Mouse (Mus musculus) cerebellum, postnatal 10 days (tissue): ENCODE measurements at regions not wholly inside any gene's neighbourhood (a gene's known extent, or its start where the extent isn't known, plus 50 kb on each side); places are given as distances from the start of the nearest gene placed in this dataset.

Experiments
- DNase-seq, 2 experiments: peaks; one replicate each; pipeline ENCODE4 v3.0.0; 2021; ENCODE audit warnings: mixed read lengths in 2 of 2

- DNase-seq = no peak
These were observed 76.3 kb upstream of the Pkdcc start for GRCm38 (mm10) chr17:83138493-83139417.

- no peak for DNase-seq
These were observed 66.6 kb upstream of the Pkdcc start for GRCm38 (mm10) chr17:83148371-83148929.

- DNase-seq = peak; percentile 76 to 81
These were observed 65.8 kb upstream of the Pkdcc start for GRCm38 (mm10) chr17:83149336-83149735.

GRCm38 (mm10) chr17:83155106-83155505 lies 60.0 kb upstream of the Pkdcc start:
- DNase-seq = no peak

GRCm38 (mm10) chr17:83156682-83157081 lies 58.4 kb upstream of the Pkdcc start:
- no peak for DNase-seq

- DNase-seq = no peak
These were observed 57.0 kb upstream of the Pkdcc start for GRCm38 (mm10) chr17:83158053-83158452.

- DNase-seq = no peak
These were observed 56.4 kb upstream of the Pkdcc start for GRCm38 (mm10) chr17:83158652-83159051.

GRCm38 (mm10) chr17:83159634-83160033 lies 55.5 kb upstream of the Pkdcc start:
- no peak for DNase-seq

- DNase-seq = no peak
These were observed 54.8 kb upstream of the Pkdcc start for GRCm38 (mm10) chr17:83160296-83160695.

- no peak for DNase-seq
These were observed 53.4 kb upstream of the Pkdcc start for GRCm38 (mm10) chr17:83161731-83162130.

GRCm38 (mm10) chr17:83163952-83164560 lies 51.0 kb upstream of the Pkdcc start:
- no peak for DNase-seq

- no peak for DNase-seq
These were observed 50.4 kb upstream of the Pkdcc start for GRCm38 (mm10) chr17:83164728-83165127.

GRCm38 (mm10) chr17:83165140-83165539 lies 50.0 kb upstream of the Pkdcc start:
- no peak for DNase-seq
